Mouse (Mus musculus): ENCODE results near the gene Plb1. TPM values are rescaled to one million over a fixed set of nuclear protein-coding genes. Genes with fewer than 3 reads are reported as not detected.

Plb1 gene
- total and polyA plus RNA-seq, 3 experiments: 0.51 to 2.3 (median 0.66) TPM

DNA sequence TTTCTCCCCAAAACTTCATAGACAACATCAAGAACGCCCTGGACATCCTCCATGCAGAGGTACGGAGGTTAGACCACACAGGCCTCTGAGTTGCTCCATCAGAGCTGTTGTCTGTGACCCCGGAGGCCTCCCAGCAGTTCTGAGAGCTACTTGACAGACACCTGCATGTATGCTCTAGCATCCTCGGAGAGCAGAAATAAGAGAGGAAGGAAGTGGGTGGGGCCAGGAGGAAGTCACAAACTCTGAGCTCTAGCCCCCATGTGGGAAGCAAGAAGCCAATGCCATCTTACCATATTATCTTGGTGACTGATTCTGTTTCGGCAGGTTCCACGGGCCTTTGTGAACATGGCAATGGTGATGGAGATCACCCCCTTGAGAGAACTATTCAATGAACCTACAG is 81.2 kb downstream of the Plb1 start:
- Histone ChIP-seq H3K79me2 (replicated peaks; ENCODE audit: control insufficient read depth, extremely low read depth, insufficient read depth, poor library complexity, severe bottlenecking) (no peaks in the 10 kb centered on the region), H3K4me3 (replicated peaks in 1 of 3; ENCODE audit: low read depth in 2 of 3, low read length in 2 of 3, poor library complexity in 1 of 3) (no peak overlapping the region), H3K9ac (ENCODE audit: insufficient read depth, low read depth) (no peak overlapping the region), H3K27ac (ENCODE audit: insufficient read depth, low read depth) (no peak overlapping the region), H3K9me3 (replicated peaks; ENCODE audit: low read length) (no peaks in the 10 kb centered on the region), H3K4me1 (ENCODE audit: control insufficient read depth in 1 of 2, insufficient read depth in 2 of 2) (peaks cover 0 to 22% of the 10 kb centered on the region in 2 experiments; a peak in 2 of 4 replicates), H3K27me3 (replicated peaks) (no peaks in the 10 kb centered on the region), H3K4me2 (ENCODE audit: insufficient read depth, low read depth, poor library complexity, severe bottlenecking) (no peak overlapping the region), H3K36me3 (replicated peaks in 1 of 2; ENCODE audit: control insufficient read depth in 1 of 2, insufficient read depth in 1 of 2, low read length in 1 of 2) (no peaks in the 10 kb centered on the region)
- dilution Hi-C loops (cut with MboI; ENCODE audit: extremely low pct_ligation_motif_present, extremely low pct_unique_long_range_greater_than_20kb, low sequenced_read_pairs) (no loop called here), in situ Hi-C loops (cut with MboI; ENCODE audit: low pct_ligation_motif_present, low pct_unique_long_range_greater_than_20kb, low sequenced_read_pairs) (no loop called here)
- TF ChIP-seq PAX5 (IDR thresholded peaks at IDR 0.05; ENCODE audit: low read length): no peak
- peak; percentile 36 for DNase-seq (ENCODE audit: extremely low read depth)

DNA sequence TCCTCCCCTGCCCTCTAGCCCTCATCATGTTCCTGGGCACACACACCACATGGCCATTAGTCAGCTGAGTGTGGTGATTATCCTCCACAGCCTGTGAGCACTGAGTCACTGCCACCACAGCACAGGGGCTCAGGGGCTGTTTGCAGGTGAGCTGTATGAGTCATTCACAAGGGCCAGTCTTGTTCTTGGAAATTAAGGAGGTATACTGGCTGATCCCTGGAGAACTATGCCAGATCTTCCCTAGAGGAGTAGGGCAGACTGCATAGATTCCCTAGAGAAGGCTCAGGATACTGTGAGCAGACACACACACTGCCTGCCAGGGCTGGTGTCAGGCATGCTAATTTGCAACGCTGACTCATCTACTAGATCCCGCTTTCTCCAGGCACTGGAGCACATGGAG is 82.2 kb downstream of the Plb1 start:
- Histone ChIP-seq H3K27ac (ENCODE audit: insufficient read depth, low read depth) (no peak overlapping the region), H3K36me3 (replicated peaks in 1 of 2; ENCODE audit: control insufficient read depth in 1 of 2, insufficient read depth in 1 of 2, low read length in 1 of 2) (no peaks in the 10 kb centered on the region), H3K4me3 (replicated peaks in 1 of 3; ENCODE audit: low read depth in 2 of 3, low read length in 2 of 3, poor library complexity in 1 of 3) (no peak overlapping the region), H3K4me1 (ENCODE audit: control insufficient read depth in 1 of 2, insufficient read depth in 2 of 2) (peaks cover 0 to 22% of the 10 kb centered on the region in 2 experiments; a peak in 2 of 4 replicates), H3K4me2 (ENCODE audit: insufficient read depth, low read depth, poor library complexity, severe bottlenecking) (no peak overlapping the region), H3K9me3 (replicated peaks; ENCODE audit: low read length) (no peaks in the 10 kb centered on the region), H3K9ac (ENCODE audit: insufficient read depth, low read depth) (no peak overlapping the region), H3K27me3 (replicated peaks) (no peaks in the 10 kb centered on the region), H3K79me2 (replicated peaks; ENCODE audit: control insufficient read depth, extremely low read depth, insufficient read depth, poor library complexity, severe bottlenecking) (no peaks in the 10 kb centered on the region)
- no peak for TF ChIP-seq TCF12 (IDR thresholded peaks at IDR 0.05; ENCODE audit: low read depth, low read length)
- no peak for TF ChIP-seq MXI1 (IDR thresholded peaks at IDR 0.05; ENCODE audit: low read depth, low read length)
- TF ChIP-seq ETS1 (conservative IDR thresholded peaks at IDR 0.05; ENCODE audit: low read depth, low read length): no peak
- TF ChIP-seq ZMIZ1 (IDR thresholded peaks at IDR 0.05; ENCODE audit: low read depth, low read length): no peak
- no peak for TF ChIP-seq HCFC1 (IDR thresholded peaks at IDR 0.05; ENCODE audit: low read depth, low read length)
- TF ChIP-seq KAT2A (IDR thresholded peaks at IDR 0.05; ENCODE audit: insufficient replicate concordance, low read length): no peak
- in situ Hi-C loops (cut with MboI; ENCODE audit: low pct_ligation_motif_present, low pct_unique_long_range_greater_than_20kb, low sequenced_read_pairs): no loop called here
- peak; percentile 5 for DNase-seq (ENCODE audit: extremely low read depth)
- dilution Hi-C loops (cut with MboI; ENCODE audit: extremely low pct_ligation_motif_present, extremely low pct_unique_long_range_greater_than_20kb, low sequenced_read_pairs): no loop called here

DNA sequence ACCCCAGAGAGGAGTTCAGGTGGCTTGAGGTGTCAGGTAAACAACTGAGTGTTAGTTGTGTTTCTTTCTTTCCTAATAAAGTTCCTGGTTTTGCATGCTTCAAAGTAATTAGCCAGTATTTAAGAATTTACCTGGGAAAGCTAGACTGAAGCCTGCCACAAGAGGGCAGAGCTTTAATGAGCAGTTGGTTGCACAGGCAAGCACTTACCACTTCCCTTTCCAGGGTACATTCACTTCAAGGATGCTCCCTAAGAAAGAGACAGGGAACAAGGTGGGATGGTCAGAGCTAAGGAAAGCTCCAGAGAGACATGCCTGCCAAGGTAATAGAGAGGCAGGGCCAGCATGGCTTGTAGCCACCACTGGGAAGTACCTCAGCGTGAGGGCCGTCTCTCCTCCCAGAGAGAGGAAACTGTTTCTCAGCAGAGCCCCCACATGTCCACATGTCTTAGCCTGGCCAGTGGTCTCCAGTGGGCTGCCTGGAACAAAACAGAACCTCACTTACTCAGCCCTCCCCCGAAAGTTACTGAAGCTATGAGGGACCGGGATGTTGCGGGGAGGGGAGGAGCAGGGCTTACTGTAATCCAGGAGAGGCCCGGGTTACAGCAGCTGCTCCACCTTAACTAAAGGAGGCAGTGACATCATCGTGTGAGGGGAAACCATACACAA is 89.8 kb downstream of the Plb1 start:
- no peak overlapping the region for H3K9ac ChIP-seq (ENCODE audit: insufficient read depth, low read depth)
- no peaks in the 10 kb centered on the region for H3K27me3 ChIP-seq (replicated peaks)
- H3K9me3 ChIP-seq (replicated peaks; ENCODE audit: low read length): no peaks in the 10 kb centered on the region
- TF ChIP-seq ZC3H11A (IDR thresholded peaks at IDR 0.05; ENCODE audit: low read depth, low read length): peak; percentile 55; the same call in 1 of the 2 replicates
- peak; percentile 90 for TF ChIP-seq SMC3 (IDR thresholded peaks at IDR 0.05; ENCODE audit: low read depth, low read length)
- peak; percentile 51 to 86; a peak in 3 of 4 replicates for TF ChIP-seq CTCF (conservative IDR thresholded peaks at IDR 0.05 in 1 of 2, IDR thresholded peaks at IDR 0.05 in 1 of 2; ENCODE audit: low read depth in 2 of 2, low read length in 2 of 2)
- no peak for TF ChIP-seq USF2 (conservative IDR thresholded peaks at IDR 0.05; ENCODE audit: low read depth, low read length)
- TF ChIP-seq JUND (conservative IDR thresholded peaks at IDR 0.05; ENCODE audit: low read depth, low read length): no peak
- peak; percentile 77 for TF ChIP-seq RAD21 (IDR thresholded peaks at IDR 0.05; ENCODE audit: low read depth, low read length)
- TF ChIP-seq ELF1 (IDR thresholded peaks at IDR 0.05; ENCODE audit: low read depth, low read length): 0 out of 2 replicates have a peak, but pooled peaks have one; percentile 32
- no peak for TF ChIP-seq HCFC1 (IDR thresholded peaks at IDR 0.05; ENCODE audit: low read depth, low read length)
- TF ChIP-seq MAZ (IDR thresholded peaks at IDR 0.05; ENCODE audit: low read depth, low read length): no peak
- no peak for TF ChIP-seq MXI1 (IDR thresholded peaks at IDR 0.05; ENCODE audit: low read depth, low read length)
- TF ChIP-seq JUN (IDR thresholded peaks at IDR 0.05; ENCODE audit: insufficient read depth, low read depth, low read length): no peak
- no peak for TF ChIP-seq ZMIZ1 (IDR thresholded peaks at IDR 0.05; ENCODE audit: low read depth, low read length)
- TF ChIP-seq IRF4 (IDR thresholded peaks at IDR 0.05; ENCODE audit: low read depth, low read length): no peak
- H3K4me2 ChIP-seq (ENCODE audit: insufficient read depth, low read depth, poor library complexity, severe bottlenecking): no peak overlapping the region
- no peak overlapping the region for H3K27ac ChIP-seq (ENCODE audit: insufficient read depth, low read depth)
- in situ Hi-C loops (cut with MboI; ENCODE audit: low pct_ligation_motif_present, low pct_unique_long_range_greater_than_20kb, low sequenced_read_pairs) (no loop called here), dilution Hi-C loops (cut with MboI; ENCODE audit: extremely low pct_ligation_motif_present, extremely low pct_unique_long_range_greater_than_20kb, low sequenced_read_pairs) (no loop called here)
- no peak overlapping the region for H3K4me3 ChIP-seq (replicated peaks in 1 of 3; ENCODE audit: low read depth in 2 of 3, low read length in 2 of 3, poor library complexity in 1 of 3)
- no peaks in the 10 kb centered on the region for H3K36me3 ChIP-seq (replicated peaks in 1 of 2; ENCODE audit: control insufficient read depth in 1 of 2, insufficient read depth in 1 of 2, low read length in 1 of 2)
- H3K4me1 ChIP-seq (ENCODE audit: control insufficient read depth in 1 of 2, insufficient read depth in 2 of 2): peaks cover 0 to 9% of the 10 kb centered on the region in 2 experiments; a peak in 2 of 4 replicates
- no peaks in the 10 kb centered on the region for H3K79me2 ChIP-seq (replicated peaks; ENCODE audit: control insufficient read depth, extremely low read depth, insufficient read depth, poor library complexity, severe bottlenecking)
- peak; percentile 47 for DNase-seq (ENCODE audit: extremely low read depth)
